Mouse (Mus musculus) lung, adult 2 months (tissue): ENCODE results near the gene Gm49321.

Experiments used
- CTCF ChIP-seq: fragments of 200-500 bp; IDR thresholded peaks from 2 replicates; pipeline ENCODE4 v1.5.1; 2011; ENCODE audit warnings: mild to moderate bottlenecking, low read length, control low read depth; ENCODE audit not compliant: insufficient read depth
- POLR2A ChIP-seq: fragments of 200-500 bp; IDR thresholded peaks from 2 replicates; pipeline ENCODE4 v1.6.1; 2011; ENCODE audit warnings: low read depth, mild to moderate bottlenecking, control low read depth, low read length, borderline replicate concordance; ENCODE audit errors: extremely low read depth

GRCm38 (mm10) chr12:73952879-73953278 is 15.4 kb downstream of the Gm49321 start:
- TF ChIP-seq CTCF, result no peak
- TF ChIP-seq POLR2A, result no peak
